Mouse (Mus musculus) olfactory bulb, adult 2 months (tissue): ENCODE data around the gene Sorbs2. TPM values are rescaled to one million over a fixed set of nuclear protein-coding genes. Genes with fewer than 3 reads are reported as not detected.

Experiments
- H3K27ac ChIP-seq: fragments of 200-500 bp; 2 replicates; pipeline ENCODE4 v1.5.1; 2012; ENCODE audit warnings: low read depth, low read length; ENCODE audit not compliant: insufficient read depth
- H3K4me1 ChIP-seq: fragments of 200-500 bp; 2 replicates; pipeline ENCODE4 v1.6.1; 2012; ENCODE audit warnings: low read length; ENCODE audit not compliant: control insufficient read depth, insufficient read depth
- H3K4me3 ChIP-seq: fragments of 200-500 bp; 2 replicates; pipeline ENCODE4 v1.5.1; 2012; ENCODE audit warnings: mild to moderate bottlenecking, low read depth, low read length, moderate library complexity; ENCODE audit not compliant: insufficient read depth
- CTCF ChIP-seq: fragments of 200-500 bp; IDR thresholded peaks from 2 replicates; pipeline ENCODE4 v1.5.1; 2012; ENCODE audit warnings: low read depth, mild to moderate bottlenecking, low read length, moderate library complexity; ENCODE audit not compliant: insufficient read depth
- POLR2A ChIP-seq: fragments of 200-500 bp; IDR thresholded peaks from 2 replicates; pipeline ENCODE4 v1.6.1; 2012; ENCODE audit warnings: mild to moderate bottlenecking, low read depth, low read length, moderate library complexity; ENCODE audit not compliant: insufficient read depth
- WGBS: fragments of 180-500 bp; shearing (Covaris S2); methylation state at CpG from one replicate; pipeline ENCODE4 v1.1.7; 2018; 5-methylcytosine and 5-hydroxymethylcytosine counted together
- polyA plus RNA-seq: library from polyadenylated mRNA; stranded (reverse); fragments of >200 nt; gene quantifications from 2 replicates; pipeline ENCODE4 v1.2.4, GENCODE M21; 2012; ENCODE audit warnings: low replicate concordance; ENCODE audit not compliant: missing spikeins, insufficient read depth, insufficient read length

Gene Sorbs2
- polyA plus RNA-seq, 1 experiment: not detected

DNA sequence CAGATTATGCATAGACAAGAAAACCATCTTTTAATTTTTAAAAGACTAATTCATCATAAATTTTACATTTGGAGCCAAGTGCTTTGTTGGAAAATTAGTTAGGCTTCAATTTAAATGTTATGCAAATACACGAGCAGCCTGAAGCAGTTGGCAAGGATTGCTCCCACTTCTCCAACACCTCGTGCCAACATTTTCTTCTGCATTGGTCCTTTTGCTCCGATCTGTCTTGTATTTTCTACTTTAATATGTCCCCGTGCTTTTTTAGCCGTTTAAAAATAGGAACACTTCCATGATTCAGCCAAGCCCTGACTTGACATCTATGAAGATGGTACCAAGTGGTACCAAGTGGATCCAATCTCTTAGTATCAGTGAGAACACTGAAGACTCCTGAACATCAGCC, 50.8 kb downstream of the Sorbs2 start:
- WGBS: 54% methylated on average over 5 of the region's 5 CpGs
- Histone ChIP-seq H3K4me1 (peaks cover 5% of the 10 kb centered on the region), H3K27ac (peak overlapping the region; percentile 46; the same call in 1 of the 2 replicates), H3K4me3 (no peak overlapping the region)
- TF ChIP-seq POLR2A (no peak), CTCF (no peak)

DNA sequence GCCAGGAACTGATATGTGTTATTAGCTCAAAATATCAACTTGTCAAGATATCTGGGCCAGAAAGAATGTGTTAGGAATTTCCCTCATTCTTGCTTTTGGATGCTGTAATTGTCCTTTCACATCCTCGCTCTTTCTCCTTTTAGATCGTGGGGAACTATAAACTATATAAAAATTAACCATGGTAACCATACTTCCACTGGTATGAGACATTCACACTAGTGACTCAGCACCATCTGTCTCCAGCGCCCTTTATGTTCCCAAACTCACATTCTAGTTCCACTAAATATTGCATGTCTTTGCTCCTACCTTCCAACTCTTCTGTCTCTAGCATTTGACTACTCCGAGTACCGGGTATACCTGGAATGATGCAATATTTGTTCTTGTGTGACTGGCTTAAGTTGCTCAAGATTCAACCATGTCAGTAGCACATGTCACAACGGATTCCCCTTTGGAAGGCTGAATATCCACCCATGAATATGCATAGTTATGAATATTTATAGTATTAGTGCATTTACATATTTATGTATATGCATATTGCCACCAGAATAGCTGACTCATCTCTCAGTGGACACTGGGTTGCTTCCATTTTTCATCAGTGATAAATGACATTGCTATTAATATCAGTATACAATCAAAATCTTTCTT, 51.7 kb downstream of the Sorbs2 start:
- peak overlapping the region; percentile 46; the same call in 1 of the 2 replicates for H3K27ac ChIP-seq
- H3K4me1 ChIP-seq: peaks cover 5% of the 10 kb centered on the region
- 57% methylated on average over 6 of the region's 6 CpGs for WGBS
- TF ChIP-seq POLR2A (no peak), CTCF (no peak)
- no peak overlapping the region for H3K4me3 ChIP-seq

DNA sequence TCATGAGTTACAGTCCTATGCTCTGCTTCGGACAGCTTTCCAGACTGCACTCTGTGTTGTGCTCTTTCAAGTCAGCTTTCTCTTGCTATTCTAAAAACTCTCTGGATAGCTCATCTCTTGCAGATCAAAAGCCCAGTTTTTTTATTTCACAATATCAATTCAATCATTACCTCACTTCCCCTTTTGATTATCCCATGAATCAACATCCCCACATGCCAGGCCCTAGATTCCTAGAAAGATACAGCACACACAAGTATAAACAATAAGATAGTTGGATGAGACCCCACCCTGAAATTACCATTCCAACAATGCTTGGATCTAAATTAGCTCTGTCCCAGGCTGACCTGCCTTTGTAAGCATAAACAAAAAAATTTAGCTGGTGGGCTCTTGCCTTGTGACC, 57.6 kb downstream of the Sorbs2 start:
- TF ChIP-seq POLR2A (no peak), CTCF (no peak)
- no peaks in the 10 kb centered on the region for H3K4me1 ChIP-seq
- WGBS: 91% methylated on average over 1 of the region's 1 CpGs

DNA sequence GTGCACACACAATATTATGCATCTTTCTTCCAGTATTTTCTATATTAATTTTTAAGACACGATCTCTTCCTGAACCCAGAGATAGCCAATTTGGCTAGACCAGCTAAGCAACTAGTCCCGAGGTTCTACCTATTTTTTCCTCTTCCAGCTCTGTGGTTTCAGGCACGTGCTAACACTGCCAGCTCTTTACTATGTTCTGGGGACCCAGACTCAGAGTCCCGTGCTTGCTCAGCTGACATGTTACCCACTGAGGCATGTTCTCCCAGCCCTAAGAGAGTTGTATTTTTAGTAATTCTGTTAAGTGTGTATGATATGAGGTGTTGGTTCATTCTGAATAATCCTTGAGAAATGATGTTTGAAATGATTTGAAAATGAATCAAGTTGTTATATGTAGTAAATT, 62.5 kb downstream of the Sorbs2 start:
- TF ChIP-seq POLR2A: no peak
- TF ChIP-seq CTCF: no peak
- no peak overlapping the region for H3K27ac ChIP-seq
- no peaks in the 10 kb centered on the region for H3K4me1 ChIP-seq
- no peak overlapping the region for H3K4me3 ChIP-seq
- WGBS: 81% methylated on average over 4 of the region's 4 CpGs

More for the DNA sequence above, 57.6 kb downstream of the Sorbs2 start:
- H3K27ac ChIP-seq: no peak overlapping the region
- H3K4me3 ChIP-seq: no peak overlapping the region

DNA sequence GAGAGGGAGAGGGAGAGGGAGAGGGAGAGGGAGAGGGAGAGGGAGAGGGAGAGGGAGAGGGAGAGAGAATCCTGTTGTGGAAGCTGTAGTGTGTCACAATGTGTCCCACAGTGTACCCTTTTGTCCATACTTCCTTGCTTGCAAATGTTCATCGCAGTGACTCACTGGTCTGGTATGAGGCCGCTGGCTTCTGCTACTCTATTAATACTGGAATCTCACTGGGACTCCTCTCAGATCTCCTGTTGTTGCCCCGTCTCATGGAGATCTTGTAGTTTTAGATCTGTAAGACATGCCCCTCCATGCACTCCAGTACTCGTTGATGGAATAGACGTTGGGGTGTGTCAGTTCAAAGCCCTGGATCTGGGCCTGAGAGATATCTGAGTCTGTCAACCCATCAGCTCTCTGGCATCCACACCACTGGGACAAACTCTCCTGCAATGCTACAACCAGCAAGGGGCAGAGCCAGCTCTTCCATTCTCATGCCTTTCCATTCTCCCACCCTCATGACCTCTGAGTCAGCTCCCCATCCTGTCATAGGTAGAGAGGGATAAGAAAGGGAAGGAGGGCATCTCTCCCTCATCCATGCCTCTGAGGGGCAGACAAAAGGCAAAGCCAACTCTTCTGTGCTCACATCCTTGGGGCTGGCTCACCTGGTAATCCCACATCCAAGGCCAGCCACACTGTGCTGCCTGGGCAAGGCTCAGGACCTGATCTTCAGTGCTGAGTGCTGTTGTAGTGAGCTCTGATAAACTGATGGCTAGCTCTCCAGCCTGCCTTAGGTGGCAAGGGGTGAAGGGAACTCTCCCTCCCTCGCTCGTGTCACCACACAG, 72.3 kb downstream of the Sorbs2 start:
- WGBS: 72% methylated on average over 7 of the region's 7 CpGs
- no peak overlapping the region for H3K4me3 ChIP-seq
- H3K27ac ChIP-seq: no peak overlapping the region
- TF ChIP-seq POLR2A (no peak), CTCF (no peak)
- peaks cover 9% of the 10 kb centered on the region; the same call in 1 of the 2 replicates for H3K4me1 ChIP-seq

DNA sequence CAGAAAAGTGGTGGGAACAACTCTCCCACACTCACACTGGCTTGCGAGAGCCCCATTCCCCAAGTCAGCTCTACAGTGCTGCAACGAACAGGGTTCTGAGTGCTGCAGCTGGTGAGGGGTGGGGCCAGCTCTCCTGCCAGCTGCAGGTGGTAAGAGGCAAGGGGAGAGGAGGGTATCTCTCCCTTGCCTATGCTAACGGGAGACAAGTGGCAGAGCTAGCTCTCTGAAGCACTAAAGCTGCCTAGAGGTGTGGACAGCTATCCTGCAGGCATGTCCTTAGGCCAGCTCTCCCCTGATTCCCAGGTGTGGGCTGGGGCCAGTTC, 72.9 kb downstream of the Sorbs2 start:
- TF ChIP-seq CTCF (no peak), POLR2A (no peak)
- H3K4me3 ChIP-seq: no peak overlapping the region
- 47% methylated on average over 3 of the region's 3 CpGs for WGBS
- no peak overlapping the region for H3K27ac ChIP-seq
- H3K4me1 ChIP-seq: peaks cover 9% of the 10 kb centered on the region; the same call in 1 of the 2 replicates

DNA sequence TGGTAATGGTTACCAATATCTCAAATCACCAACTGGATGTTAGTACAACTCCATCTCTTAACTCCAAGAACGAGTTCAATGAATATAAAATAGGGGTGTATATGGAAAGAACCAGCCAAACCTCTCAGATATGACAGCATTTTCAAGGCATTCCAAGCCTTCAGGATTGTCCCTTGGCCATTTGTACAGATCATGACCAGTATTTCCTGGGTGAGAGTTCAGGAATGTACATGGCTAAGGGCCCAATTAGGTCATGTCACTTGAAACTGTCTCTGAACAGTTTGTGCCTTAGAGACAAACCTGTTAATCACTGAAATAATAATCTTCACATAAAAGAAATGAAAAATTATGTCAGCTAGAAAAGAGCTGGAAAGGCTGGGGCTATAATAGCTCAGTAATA, 76.3 kb downstream of the Sorbs2 start:
- 89% methylated on average over 1 of the region's 1 CpGs for WGBS
- no peak for TF ChIP-seq POLR2A
- no peak for TF ChIP-seq CTCF
- Histone ChIP-seq H3K4me3 (no peak overlapping the region), H3K4me1 (peaks cover 9% of the 10 kb centered on the region; the same call in 1 of the 2 replicates), H3K27ac (no peak overlapping the region)

DNA sequence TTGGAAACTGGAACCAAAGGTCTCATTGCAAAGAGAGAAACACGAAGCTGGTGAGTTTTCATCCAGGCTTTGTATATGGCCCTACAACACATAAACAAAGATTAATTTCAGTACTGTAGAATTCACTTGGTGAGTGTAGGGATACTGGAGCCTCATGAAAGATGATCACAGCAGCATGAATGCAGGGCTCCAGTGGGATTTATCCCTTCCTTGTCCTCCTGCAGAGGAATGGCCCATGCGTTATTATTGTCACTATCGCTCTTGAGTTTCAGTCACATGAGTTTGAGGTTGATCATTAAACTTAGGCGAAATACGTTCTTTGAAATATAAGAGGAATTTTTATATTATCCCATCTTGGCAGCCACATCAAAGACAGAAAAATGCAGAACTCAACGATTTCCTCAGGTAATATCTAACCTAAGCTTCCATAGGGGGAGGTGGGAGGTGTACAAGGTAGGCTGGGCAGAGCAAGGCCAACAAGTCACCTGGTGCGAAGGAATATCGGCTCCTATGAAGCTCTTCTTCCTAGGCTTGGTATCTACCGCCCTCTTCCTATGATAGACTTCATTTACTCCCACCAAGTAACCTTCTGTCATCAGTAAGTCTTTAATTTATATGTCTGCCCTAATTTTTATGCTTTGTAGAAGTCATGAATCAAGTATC, 76.9 kb downstream of the Sorbs2 start:
- Histone ChIP-seq H3K27ac (no peak overlapping the region), H3K4me1 (peaks cover 9% of the 10 kb centered on the region; the same call in 1 of the 2 replicates), H3K4me3 (no peak overlapping the region)
- TF ChIP-seq CTCF: no peak
- no peak for TF ChIP-seq POLR2A
- WGBS: 96% methylated on average over 9 of the region's 9 CpGs

DNA sequence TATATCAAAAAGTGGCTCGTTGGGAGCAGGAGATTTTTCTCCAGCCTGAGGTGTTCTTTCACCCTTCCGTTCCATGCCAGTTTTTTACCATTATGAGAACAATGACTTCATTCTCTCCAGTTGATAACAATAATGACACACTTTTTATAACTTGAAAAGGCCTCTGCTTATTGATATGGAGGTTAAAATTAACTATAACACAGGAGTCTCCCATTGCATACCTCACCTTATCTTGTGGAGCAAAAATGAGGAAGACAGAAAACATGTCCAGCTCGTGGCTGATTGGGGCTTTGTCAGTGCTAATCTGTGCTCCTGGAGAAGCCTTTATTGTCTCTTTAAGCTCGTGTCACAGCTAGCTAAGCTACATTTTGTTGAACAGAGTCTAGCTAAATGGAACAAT, 77.6 kb downstream of the Sorbs2 start:
- H3K27ac ChIP-seq: no peak overlapping the region
- WGBS: 73% methylated on average over 4 of the region's 4 CpGs
- peaks cover 6% of the 10 kb centered on the region; the same call in 1 of the 2 replicates for H3K4me1 ChIP-seq
- no peak for TF ChIP-seq CTCF
- no peak for TF ChIP-seq POLR2A
- no peak overlapping the region for H3K4me3 ChIP-seq
